Mouse (Mus musculus) MEL (cell line): ENCODE results near the gene Gm20388. TPM values are rescaled to one million over a fixed set of nuclear protein-coding genes. Genes with fewer than 3 reads are reported as not detected.

Source experiments
- DNase-seq: peaks from one replicate; pipeline ENCODE4 v3.0.0; 2011; ENCODE audit warnings: low read depth, low spot score
- H3K27ac ChIP-seq: 2 replicates; pipeline ENCODE4 v1.5.1; 2012; ENCODE audit warnings: low read depth, mild to moderate bottlenecking, control low read depth, low read length, moderate library complexity; ENCODE audit not compliant: control insufficient read depth
- H3K27me3 ChIP-seq, 2 experiments: fragments of 150-350 bp in 1 of 2; sonication (generic) in 1 of 2; 2 replicates each; pipeline ENCODE4 v1.6.1; 2012; ENCODE audit warnings: low read length in 2 of 2, mild to moderate bottlenecking in 2 of 2, improper control_type of control experiment in 1 of 2, moderate library complexity in 1 of 2; ENCODE audit not compliant: insufficient read depth in 2 of 2, control insufficient read depth in 1 of 2
- H3K36me3 ChIP-seq, 2 experiments: 2 replicates each; pipeline ENCODE4 v1.6.1; 2012 to 2014; ENCODE audit warnings: low read length in 2 of 2, improper control_type of control experiment in 1 of 2, inconsistent platforms in 1 of 2, mild to moderate bottlenecking in 1 of 2; ENCODE audit not compliant: insufficient read depth in 2 of 2, control insufficient read depth in 1 of 2
- H3K4me1 ChIP-seq, 2 experiments: fragments of 150-350 bp in 1 of 2; sonication (generic) in 1 of 2; 2 replicates each; pipeline ENCODE4 v1.6.1; 2012; ENCODE audit warnings: low read length in 2 of 2, improper control_type of control experiment in 1 of 2, mild to moderate bottlenecking in 1 of 2; ENCODE audit not compliant: insufficient read depth in 2 of 2, control insufficient read depth in 1 of 2
- H3K4me3 ChIP-seq, 2 experiments: fragments of 150-350 bp in 1 of 2; sonication (generic) in 1 of 2; 2 replicates each; pipeline ENCODE4 v1.5.1; 2012; ENCODE audit warnings: low read depth in 2 of 2, low read length in 2 of 2, mild to moderate bottlenecking in 2 of 2, moderate library complexity in 2 of 2, control low read depth in 1 of 2, improper control_type of control experiment in 1 of 2; ENCODE audit not compliant: control insufficient read depth in 1 of 2, insufficient read depth in 1 of 2
- H3K79me2 ChIP-seq: 2 replicates; pipeline ENCODE4 v1.6.1; 2012; ENCODE audit warnings: mild to moderate bottlenecking, low read length, moderate library complexity; ENCODE audit not compliant: control insufficient read depth, poor library complexity, insufficient read depth
- H3K9ac ChIP-seq: 2 replicates; pipeline ENCODE4 v1.6.1; 2012; ENCODE audit warnings: low read depth, mild to moderate bottlenecking, control low read depth, low read length, moderate library complexity; ENCODE audit not compliant: control insufficient read depth, poor library complexity, severe bottlenecking
- H3K9me3 ChIP-seq: fragments of 150-350 bp; sonication (generic); replicated peaks from 2 replicates; pipeline ENCODE4 v1.6.1; 2012; ENCODE audit warnings: mild to moderate bottlenecking, low read length, improper control_type of control experiment, moderate library complexity; ENCODE audit not compliant: insufficient read depth
- CHD1 ChIP-seq: IDR thresholded peaks from 2 replicates; pipeline ENCODE4 v1.6.1; 2012; ENCODE audit warnings: low read depth, mild to moderate bottlenecking, inconsistent platforms, low read length, improper control_type of control experiment
- CHD2 ChIP-seq: IDR thresholded peaks from 2 replicates; pipeline ENCODE4 v1.6.1; 2011; ENCODE audit warnings: low read length, improper control_type of control experiment
- CTCF ChIP-seq, 3 experiments: IDR thresholded peaks in 2 of 3; conservative IDR thresholded peaks in 1 of 3; 2 replicates each; pipeline ENCODE4 v1.5.1; 2011 to 2012; ENCODE audit warnings: low read length in 3 of 3, low read depth in 2 of 3, mild to moderate bottlenecking in 2 of 3, improper control_type of control experiment in 1 of 3, inconsistent platforms in 1 of 3, mixed read lengths in 1 of 3, moderate library complexity in 1 of 3; ENCODE audit not compliant: control insufficient read depth in 1 of 3, insufficient read depth in 1 of 3, poor library complexity in 1 of 3, severe bottlenecking in 1 of 3
- ELF1 ChIP-seq: IDR thresholded peaks from 2 replicates; pipeline ENCODE4 v1.6.1; 2014; ENCODE audit warnings: low read depth, mild to moderate bottlenecking, inconsistent platforms, low read length, improper control_type of control experiment, moderate library complexity
- ETS1 ChIP-seq: IDR thresholded peaks from 2 replicates; pipeline ENCODE4 v1.6.1; 2012; ENCODE audit warnings: low read depth, mild to moderate bottlenecking, inconsistent platforms, low read length, improper control_type of control experiment, moderate library complexity
- GABPA ChIP-seq: IDR thresholded peaks from 2 replicates; pipeline ENCODE4 v1.6.1; 2012; ENCODE audit warnings: low read depth, mild to moderate bottlenecking, inconsistent platforms, low read length, improper control_type of control experiment, moderate library complexity
- HCFC1 ChIP-seq: IDR thresholded peaks from 2 replicates; pipeline ENCODE4 v1.6.1; 2012; ENCODE audit warnings: low read depth, mild to moderate bottlenecking, inconsistent platforms, low read length, improper control_type of control experiment, moderate library complexity
- JUND ChIP-seq: IDR thresholded peaks from 2 replicates; pipeline ENCODE4 v1.6.1; 2011; ENCODE audit warnings: low read depth, mild to moderate bottlenecking, improper control_type of control experiment, low read length
- MAFK ChIP-seq: IDR thresholded peaks from 2 replicates; pipeline ENCODE4 v1.6.1; 2011; ENCODE audit warnings: low read depth, mild to moderate bottlenecking, low read length, improper control_type of control experiment, borderline replicate concordance
- MAX ChIP-seq: IDR thresholded peaks from 2 replicates; pipeline ENCODE4 v1.6.1; 2011; ENCODE audit warnings: low read length, improper control_type of control experiment
- MAZ ChIP-seq: IDR thresholded peaks from 2 replicates; pipeline ENCODE4 v1.6.1; 2012; ENCODE audit warnings: low read depth, mild to moderate bottlenecking, inconsistent platforms, low read length, improper control_type of control experiment
- MXI1 ChIP-seq: IDR thresholded peaks from 2 replicates; pipeline ENCODE4 v1.6.1; 2011; ENCODE audit warnings: mild to moderate bottlenecking, low read depth, low read length, improper control_type of control experiment
- MYC ChIP-seq: IDR thresholded peaks from 2 replicates; pipeline ENCODE4 v1.6.1; 2011; ENCODE audit warnings: low read depth, mild to moderate bottlenecking, low read length, improper control_type of control experiment, moderate library complexity
- NELFE ChIP-seq: IDR thresholded peaks from 2 replicates; pipeline ENCODE4 v1.6.1; 2011; ENCODE audit warnings: low read depth, low read length, improper control_type of control experiment
- POLR2AphosphoS5 ChIP-seq: IDR thresholded peaks from 2 replicates; pipeline ENCODE4 v1.6.1; 2012; ENCODE audit warnings: low read depth, borderline replicate concordance, mild to moderate bottlenecking, inconsistent platforms, low read length, moderate library complexity, mixed read lengths
- RAD21 ChIP-seq: IDR thresholded peaks from 2 replicates; pipeline ENCODE4 v1.6.1; 2011; ENCODE audit warnings: mild to moderate bottlenecking, low read depth, low read length, improper control_type of control experiment
- RCOR1 ChIP-seq: IDR thresholded peaks from 2 replicates; pipeline ENCODE4 v1.6.1; 2012; ENCODE audit warnings: low read depth, mild to moderate bottlenecking, inconsistent platforms, low read length, improper control_type of control experiment
- SIN3A ChIP-seq: IDR thresholded peaks from 2 replicates; pipeline ENCODE4 v1.6.1; 2012; ENCODE audit warnings: low read length, improper control_type of control experiment, inconsistent platforms
- TBP ChIP-seq: IDR thresholded peaks from 2 replicates; pipeline ENCODE4 v1.8.0; 2011; ENCODE audit warnings: low read depth, low read length, improper control_type of control experiment
- USF1 ChIP-seq: IDR thresholded peaks from 2 replicates; pipeline ENCODE4 v1.6.1; 2014; ENCODE audit warnings: low read depth, mild to moderate bottlenecking, inconsistent platforms, low read length, improper control_type of control experiment, moderate library complexity
- ZKSCAN1 ChIP-seq: IDR thresholded peaks from 2 replicates; pipeline ENCODE4 v1.6.1; 2012; ENCODE audit warnings: low read depth, mild to moderate bottlenecking, inconsistent platforms, low read length, improper control_type of control experiment, moderate library complexity
- ZMIZ1 ChIP-seq: IDR thresholded peaks from 2 replicates; pipeline ENCODE4 v1.6.1; 2012; ENCODE audit warnings: low read depth, mild to moderate bottlenecking, inconsistent platforms, low read length, improper control_type of control experiment, moderate library complexity
- polyA plus RNA-seq, 2 experiments: library from polyadenylated mRNA; stranded (reverse) in 1 of 2; unstranded in 1 of 2; fragments of >175 nt in 1 of 2; fragments of >200 nt in 1 of 2; gene quantifications; 2 replicates each; pipeline versions ENCODE4 v1.2.1 to v1.2.4; 2012; ENCODE audit warnings: low replicate concordance in 2 of 2, low read depth in 1 of 2; ENCODE audit not compliant: insufficient read length in 2 of 2, insufficient read depth in 1 of 2, missing spikeins in 1 of 2
- total RNA-seq: library from RNA; depleted of rRNA; stranded (reverse); fragments of 300-350 nt; gene quantifications from 2 replicates; pipeline ENCODE4 v1.2.3, GENCODE M21; 2012

Gm20388 gene
- total and polyA plus RNA-seq, 3 experiments: 11.1 to 17.8 TPM; not detected in 1

DNA sequence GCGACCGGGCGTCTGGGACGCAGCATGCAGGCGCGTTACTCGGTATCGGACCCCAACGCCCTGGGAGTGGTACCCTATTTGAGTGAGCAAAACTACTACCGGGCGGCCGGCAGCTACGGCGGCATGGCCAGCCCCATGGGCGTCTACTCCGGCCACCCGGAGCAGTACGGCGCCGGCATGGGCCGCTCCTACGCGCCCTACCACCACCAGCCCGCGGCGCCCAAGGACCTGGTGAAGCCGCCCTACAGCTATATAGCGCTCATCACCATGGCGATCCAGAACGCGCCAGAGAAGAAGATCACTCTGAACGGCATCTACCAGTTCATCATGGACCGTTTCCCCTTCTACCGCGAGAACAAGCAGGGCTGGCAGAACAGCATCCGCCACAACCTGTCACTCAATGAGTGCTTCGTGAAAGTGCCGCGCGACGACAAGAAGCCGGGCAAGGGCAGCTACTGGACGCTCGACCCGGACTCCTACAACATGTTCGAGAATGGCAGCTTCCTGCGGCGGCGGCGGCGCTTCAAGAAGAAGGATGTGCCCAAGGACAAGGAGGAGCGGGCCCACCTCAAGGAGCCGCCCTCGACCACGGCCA lies 1206.0 kb downstream of the Gm20388 start:
- peaks cover 1 to 11% of the 10 kb centered on the region in 2 experiments; a peak in 3 of 4 replicates for H3K4me1 ChIP-seq
- H3K27me3 ChIP-seq: no peaks in the 10 kb centered on the region
- H3K4me3 ChIP-seq: peak overlapping the region; percentile 61 to 63
- TF ChIP-seq MAX: no peak
- no peak for TF ChIP-seq RAD21
- no peak for TF ChIP-seq CHD2
- TF ChIP-seq MYC: no peak
- no peak; the same call in 1 of the 2 replicates for TF ChIP-seq SIN3A
- TF ChIP-seq MXI1: no peak
- TF ChIP-seq MAZ: no peak
- TF ChIP-seq GABPA: no peak
- TF ChIP-seq MAFK: no peak
- TF ChIP-seq TBP: no peak
- TF ChIP-seq NELFE: no peak
- TF ChIP-seq ETS1: no peak
- TF ChIP-seq JUND: no peak
- TF ChIP-seq CTCF (IDR thresholded peaks at IDR 0.05 in 2 of 3, conservative IDR thresholded peaks at IDR 0.05 in 1 of 3; ENCODE audit: control insufficient read depth in 1 of 3, insufficient read depth in 1 of 3, low read depth in 2 of 3, low read length in 3 of 3, poor library complexity in 1 of 3, severe bottlenecking in 1 of 3): no peak; a peak in 1 of 6 replicates
- TF ChIP-seq CHD1: no peak
- no peak for TF ChIP-seq ZKSCAN1
- TF ChIP-seq RCOR1: no peak
- no peak for TF ChIP-seq ELF1
- no peak for TF ChIP-seq USF1
- peak overlapping the region; percentile 64 for H3K9ac ChIP-seq
- H3K27ac ChIP-seq: peak overlapping the region; percentile 54
- H3K9me3 ChIP-seq: no peaks in the 10 kb centered on the region
- peaks cover 0 to 6% of the 10 kb centered on the region in 2 experiments; a peak in 3 of 4 replicates for H3K36me3 ChIP-seq
- DNase-seq: peak; percentile 79
- H3K79me2 ChIP-seq: peaks cover 52% of the 10 kb centered on the region

DNA sequence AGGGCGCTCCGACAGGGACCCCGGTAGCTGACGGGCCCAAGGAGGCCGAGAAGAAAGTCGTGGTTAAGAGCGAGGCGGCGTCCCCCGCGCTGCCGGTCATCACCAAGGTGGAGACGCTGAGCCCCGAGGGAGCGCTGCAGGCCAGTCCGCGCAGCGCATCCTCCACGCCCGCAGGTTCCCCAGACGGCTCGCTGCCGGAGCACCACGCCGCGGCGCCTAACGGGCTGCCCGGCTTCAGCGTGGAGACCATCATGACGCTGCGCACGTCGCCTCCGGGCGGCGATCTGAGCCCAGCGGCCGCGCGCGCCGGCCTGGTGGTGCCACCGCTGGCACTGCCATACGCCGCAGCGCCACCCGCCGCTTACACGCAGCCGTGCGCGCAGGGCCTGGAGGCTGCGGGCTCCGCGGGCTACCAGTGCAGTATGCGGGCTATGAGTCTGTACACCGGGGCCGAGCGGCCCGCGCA lies 1206.6 kb downstream of the Gm20388 start:
- H3K4me3 ChIP-seq: peak overlapping the region; percentile 61 to 63
- peaks cover 57% of the 10 kb centered on the region for H3K79me2 ChIP-seq
- peak; percentile 48 for DNase-seq
- peaks cover 0 to 12% of the 10 kb centered on the region in 2 experiments; a peak in 3 of 4 replicates for H3K4me1 ChIP-seq
- TF ChIP-seq POLR2AphosphoS5: no peak
- TF ChIP-seq HCFC1: no peak
- TF ChIP-seq CTCF (IDR thresholded peaks at IDR 0.05 in 2 of 3, conservative IDR thresholded peaks at IDR 0.05 in 1 of 3; ENCODE audit: control insufficient read depth in 1 of 3, insufficient read depth in 1 of 3, low read depth in 2 of 3, low read length in 3 of 3, poor library complexity in 1 of 3, severe bottlenecking in 1 of 3): 0 out of 6 replicates have a peak, but pooled peaks of 1 of the 3 experiments have one; percentile 2
- TF ChIP-seq ZMIZ1: no peak
- TF ChIP-seq TBP: no peak
- TF ChIP-seq, all 39 proteins: peak for 1
- Histone ChIP-seq H3K27ac (peak overlapping the region; percentile 30), H3K27me3 (no peaks in the 10 kb centered on the region), H3K36me3 (peaks cover 0 to 6% of the 10 kb centered on the region in 2 experiments; a peak in 3 of 4 replicates), H3K9ac (peak overlapping the region; percentile 64), H3K9me3 (no peaks in the 10 kb centered on the region)
